Mouse (Mus musculus): ENCODE results near the gene Adora2a. TPM values are rescaled to one million over a fixed set of nuclear protein-coding genes. Genes with fewer than 3 reads are reported as not detected.
A peak's percentile ranks its signal among the peaks of the same experiment; 100 is the strongest.
"Not testable (repeated sequence)": the region's sequence is repeated elsewhere in the genome, so short reads cannot be mapped to it uniquely, and the experiment has no call there.

The Adora2a gene
- polyA plus RNA-seq, 1 experiment = 10.7 TPM

GRCm38 (mm10) chr10:75364796-75365195, 48.1 kb downstream of the Adora2a start:
- no peak overlapping the region for H3K4me3 ChIP-seq (replicated peaks)
- peaks cover 3% of the 10 kb centered on the region for H3K27me3 ChIP-seq (replicated peaks)
- TF ChIP-seq GATA1 (IDR thresholded peaks at IDR 0.05; ENCODE audit: borderline replicate concordance, low read length) (no peak), FLI1 (IDR thresholded peaks at IDR 0.05; ENCODE audit: low read length) (no peak)
- H3K9me3 ChIP-seq = no peaks in the 10 kb centered on the region
- H3K4me1 ChIP-seq = peaks cover 21% of the 10 kb centered on the region
- H3K36me3 ChIP-seq (replicated peaks; ENCODE audit: low read length) = no peaks in the 10 kb centered on the region

DNA sequence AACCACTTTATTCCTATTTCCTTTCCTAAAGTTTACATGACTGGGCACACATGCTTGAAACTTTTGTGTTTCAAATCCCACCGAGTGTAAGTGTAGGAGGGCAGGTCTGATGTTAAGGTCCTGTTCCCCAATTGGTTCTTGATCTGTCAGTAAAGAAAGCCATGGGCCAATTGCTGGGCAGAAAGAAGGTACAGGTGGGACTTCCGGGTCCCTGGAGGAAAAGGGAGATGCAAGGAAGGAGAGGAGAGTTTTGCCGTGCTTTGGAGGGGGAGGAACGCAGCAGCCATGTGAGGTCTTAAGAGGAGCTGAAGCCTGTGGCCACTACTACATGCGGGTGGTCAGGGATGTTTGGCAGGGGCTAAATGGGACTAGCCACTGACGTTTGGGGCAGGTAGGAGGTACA, 48.6 kb downstream of the Adora2a start:
- no peak for TF ChIP-seq GATA1 (IDR thresholded peaks at IDR 0.05; ENCODE audit: borderline replicate concordance, low read length)
- no peak for TF ChIP-seq FLI1 (IDR thresholded peaks at IDR 0.05; ENCODE audit: low read length)
- peaks cover 3% of the 10 kb centered on the region for H3K27me3 ChIP-seq (replicated peaks)
- H3K36me3 ChIP-seq (replicated peaks; ENCODE audit: low read length) = no peaks in the 10 kb centered on the region
- peak overlapping the region; percentile 81 for H3K4me3 ChIP-seq (replicated peaks)
- no peaks in the 10 kb centered on the region for H3K9me3 ChIP-seq
- peaks cover 21% of the 10 kb centered on the region for H3K4me1 ChIP-seq

- not testable (repeated sequence) for H3K9me3 ChIP-seq; H3K36me3 ChIP-seq (replicated peaks; ENCODE audit: low read length); H3K4me3 ChIP-seq (replicated peaks); H3K4me1 ChIP-seq; H3K27me3 ChIP-seq (replicated peaks)
Measured at GRCm38 (mm10) chr10:75373655-75374351, 57.1 kb downstream of the Adora2a start.

GRCm38 (mm10) chr10:75378688-75379087, 62.0 kb downstream of the Adora2a start:
- peaks cover 26% of the 10 kb centered on the region for H3K9me3 ChIP-seq
- H3K4me1 ChIP-seq = no peaks in the 10 kb centered on the region
- H3K4me3 ChIP-seq (replicated peaks) = no peak overlapping the region
- peaks cover 4% of the 10 kb centered on the region for H3K27me3 ChIP-seq (replicated peaks)
- no peaks in the 10 kb centered on the region for H3K36me3 ChIP-seq (replicated peaks; ENCODE audit: low read length)
- TF ChIP-seq FLI1 (IDR thresholded peaks at IDR 0.05; ENCODE audit: low read length) = no peak
- no peak for TF ChIP-seq GATA1 (IDR thresholded peaks at IDR 0.05; ENCODE audit: borderline replicate concordance, low read length)

Other genes starting within 250 kb of the Adora2a start
- 1.5 and 2.5 TPM in 2 replicates for gene Specc1l, start 104.8 kb upstream of the Adora2a start, polyA plus RNA-seq (2012; ENCODE audit: insufficient read depth, low replicate concordance)
- gene Upb1, start 84.2 kb downstream of the Adora2a start, polyA plus RNA-seq (2012; ENCODE audit: insufficient read depth, low replicate concordance) = not detected in 2 replicates
- 18.1 TPM in 1 of 2 replicates, not detected in the other for gene Snrpd3, start 200.7 kb downstream of the Adora2a start, polyA plus RNA-seq (2012; ENCODE audit: insufficient read depth, low replicate concordance)
- gene Gucd1, start 201.1 kb downstream of the Adora2a start, polyA plus RNA-seq (2012; ENCODE audit: insufficient read depth, low replicate concordance) = 17.3 and 19.1 TPM in 2 replicates
- not detected in 2 replicates for gene Lrrc75b, start 243.5 kb downstream of the Adora2a start, polyA plus RNA-seq (2012; ENCODE audit: insufficient read depth, low replicate concordance)
- gene Ggt1, start 244.7 kb downstream of the Adora2a start, polyA plus RNA-seq (2012; ENCODE audit: insufficient read depth, low replicate concordance) = 0.84 TPM in 1 of 2 replicates, not detected in the other